Mouse (Mus musculus): Measurements from ENCODE around the gene Pstk. TPM values are rescaled to one million over a fixed set of nuclear protein-coding genes. Genes with fewer than 3 reads are reported as not detected.
"Not testable (repeated sequence)": the region's sequence is repeated elsewhere in the genome, so short reads cannot be mapped to it uniquely, and the experiment has no call there.

Pstk gene
- total RNA-seq, 2 experiments from 2014 or later: 43.1 to 47.8 TPM

DNA sequence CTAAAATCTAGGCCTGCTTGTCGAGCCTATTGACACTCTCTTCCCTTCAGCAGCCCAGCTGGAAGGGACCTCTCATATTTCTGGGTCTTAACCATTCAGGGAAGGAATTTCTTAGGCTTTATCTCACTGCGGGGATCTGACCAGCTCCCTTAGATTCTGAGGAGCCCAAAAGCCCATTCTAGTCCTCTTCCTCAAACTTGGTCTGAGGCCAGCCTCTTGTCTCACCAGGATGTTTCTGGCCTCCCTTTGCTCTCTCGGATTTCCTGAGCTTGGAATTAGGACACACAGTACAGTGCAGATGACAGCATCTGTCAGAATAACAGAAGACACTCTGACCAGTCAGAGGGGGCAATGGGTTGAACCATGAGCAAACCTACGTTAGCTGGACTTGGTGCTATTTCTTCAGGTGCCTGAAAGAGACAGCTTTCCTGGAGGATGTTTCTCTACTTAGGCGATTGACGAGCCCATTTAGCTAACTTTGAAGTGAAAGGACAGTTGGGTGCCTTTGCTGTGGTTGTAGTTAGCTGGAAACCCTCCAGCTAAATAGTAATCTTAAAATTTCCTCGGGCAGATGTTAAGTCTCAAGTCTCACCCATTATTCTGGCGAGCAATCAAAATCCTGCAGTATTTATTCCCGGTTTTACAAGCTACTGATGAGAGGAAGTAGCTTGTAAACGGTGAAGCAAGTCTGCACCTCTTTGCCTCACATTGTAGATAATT is 40.4 kb downstream of the Pstk start:
- intact Hi-C loops (cut with DNase I): loop anchor here (2.0 to 10.0 kb wide), 3 partner anchors 49 to 1143 kb away; partner anchors contain the start of gene 2310057M21Rik
- peak in 1 of 2 experiments; percentile 48 for DNase-seq

GRCm38 (mm10) chr7:131411941-131412270 is 41.0 kb downstream of the Pstk start:
- intact Hi-C loops (cut with DNase I): loop anchor here (2.0 to 10.0 kb wide), 3 partner anchors 49 to 1143 kb away; partner anchors contain the start of gene 2310057M21Rik
- no peak for DNase-seq

- DNase-seq: not testable (repeated sequence)
- intact Hi-C loops (cut with DNase I): loop anchor here (10.0 kb wide), 1 partner anchor 1138 kb away; no protein-coding TSS in a partner anchor
Measured at GRCm38 (mm10) chr7:131416742-131417141, 45.8 kb downstream of the Pstk start.

GRCm38 (mm10) chr7:131417605-131418004 is 46.7 kb downstream of the Pstk start:
- intact Hi-C loops (cut with DNase I): loop anchor here (10.0 kb wide), 1 partner anchor 1137 kb away; no protein-coding TSS in a partner anchor
- DNase-seq: no peak

DNA sequence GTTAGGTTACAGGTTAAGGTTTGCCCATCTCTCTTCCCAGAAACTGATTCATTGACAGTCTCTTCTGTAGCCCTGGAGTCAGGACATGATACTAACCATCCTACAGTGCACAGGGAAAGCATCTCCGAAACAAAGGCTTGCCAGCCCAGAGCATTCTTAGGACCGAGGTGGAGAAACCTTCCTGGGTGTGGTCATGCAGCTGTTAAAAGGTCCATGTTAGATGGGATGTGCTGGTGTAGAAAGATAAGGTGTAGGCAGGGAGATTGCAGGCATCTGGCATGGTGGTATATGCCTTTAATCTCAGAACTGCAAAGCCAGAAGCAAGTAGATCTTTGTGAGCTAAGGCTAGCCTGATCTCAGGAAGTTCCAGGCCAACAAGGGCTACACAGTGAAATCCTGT is 54.0 kb downstream of the Pstk start:
- intact Hi-C loops (cut with DNase I): no loop called here

GRCm38 (mm10) chr7:131427331-131427730 is 56.4 kb downstream of the Pstk start:
- no peak for DNase-seq
- intact Hi-C loops (cut with DNase I): no loop called here

More for the DNA sequence above, 54.0 kb downstream of the Pstk start:
- DNase-seq: no peak

DNA sequence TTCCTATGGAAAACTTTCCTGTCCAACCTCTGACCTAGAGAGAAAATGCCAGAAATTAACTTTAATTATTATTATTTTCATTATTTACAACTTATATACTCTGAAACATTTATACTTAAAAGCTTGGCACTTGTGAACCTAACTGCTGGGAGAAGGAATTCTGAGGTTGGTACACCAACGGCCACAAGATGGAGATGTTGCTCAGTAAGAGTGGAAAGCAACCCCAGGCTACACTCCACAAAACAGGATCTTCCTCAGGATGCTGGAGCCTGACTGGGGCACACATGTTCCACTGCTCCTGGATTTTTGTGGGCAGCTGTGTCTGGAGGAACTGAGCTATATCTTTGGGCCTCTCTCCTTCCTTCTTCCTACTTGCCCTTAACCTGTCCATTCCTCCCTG is 61.3 kb downstream of the Pstk start:
- no peak for DNase-seq
- intact Hi-C loops (cut with DNase I): loop anchor here (1.0 kb wide), 1 partner anchor 450 kb away; no protein-coding TSS in a partner anchor

GRCm38 (mm10) chr7:131434276-131434675 is 63.3 kb downstream of the Pstk start:
- no peak for DNase-seq
- intact Hi-C loops (cut with DNase I): no loop called here

- intact Hi-C loops (cut with DNase I): no loop called here
- DNase-seq: no peak
Measured at GRCm38 (mm10) chr7:131437051-131437450, 66.1 kb downstream of the Pstk start.

Other genes starting within 250 kb of the Pstk start
- gene 4933402N03Rik, start 224.8 kb upstream of the Pstk start, total RNA-seq (2021): not detected
- 10 to 100 TPM; 12.5 to 14.2 TPM for gene 5430419D17Rik, start 196.7 kb upstream of the Pstk start, total RNA-seq (2021)
- under 1 TPM; 0.33 to 0.38 TPM for gene Cuzd1, start 48.8 kb upstream of the Pstk start, total RNA-seq (2021)
- not detected for gene Fam24b, start 41.6 kb upstream of the Pstk start, total RNA-seq (2021)
- gene Fam24a, start 37.3 kb upstream of the Pstk start, total RNA-seq (2021): not detected
- gene 2310057M21Rik, start 8.4 kb upstream of the Pstk start, total RNA-seq (2021): 10 to 100 TPM; 11.9 to 14.1 TPM
- 10 to 100 TPM; 34.2 to 37.2 TPM for gene Ikzf5, start 39.4 kb downstream of the Pstk start, total RNA-seq (2021)
- 100 to 1,000 TPM; 204 to 213 TPM for gene Acadsb, start 39.5 kb downstream of the Pstk start, total RNA-seq (2021)
- not detected for gene Hmx3, start 171.7 kb downstream of the Pstk start, total RNA-seq (2021)
- gene Hmx2, start 177.6 kb downstream of the Pstk start, total RNA-seq (2021): not detected
- gene Bub3, start 189.1 kb downstream of the Pstk start, total RNA-seq (2021): 10 to 100 TPM; 26.6 to 34.1 TPM